Comparison of ENCODE assay signal across 20 mouse cellular contexts in the genomic region with DNA sequence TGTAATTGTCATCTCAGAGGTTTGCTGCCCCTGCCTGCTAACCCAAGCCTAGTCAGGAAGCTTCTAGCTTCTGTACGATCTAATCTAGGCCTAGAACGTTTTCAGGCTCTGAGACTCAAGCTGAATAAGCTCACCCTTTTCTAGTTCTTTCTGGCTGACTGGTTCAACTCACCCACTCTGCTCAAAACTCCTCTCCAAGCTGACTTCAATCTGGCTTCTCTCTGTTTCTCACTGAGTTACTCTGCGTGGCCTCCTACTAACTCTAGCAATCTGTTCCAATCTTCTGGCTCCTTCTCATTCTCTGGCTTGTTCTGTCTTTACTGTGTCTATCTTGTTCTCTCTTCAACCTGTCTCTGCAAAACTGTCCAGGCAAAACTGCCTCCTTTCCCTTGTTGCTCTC. TPM values are rescaled to one million over a fixed set of nuclear protein-coding genes. Genes with fewer than 3 reads are reported as not detected.
DNase-seq lines count a peak whose midpoint lies in the region; TF ChIP-seq lines count a peak whose summit lies in the region.
"Had no signal": no experiment of that assay in that cellular context is flagged by ENCODE, and none has a peak within 500 bp of the region (broad histone marks: within the 10 kb centered on the region; RNA-seq: fewer than 3 reads in every experiment).

No protein-coding gene starts in this region.

- no peak for TF ChIP-seq CTCF in layer of hippocampus, adult 2 months (conservative IDR thresholded peaks at IDR 0.05)

- H3K4me3 ChIP-seq in layer of hippocampus, adult 2 months = no peak overlapping the region
- H3K4me3 ChIP-seq: embryonic facial prominence, embryonic 13.5 days; embryonic facial prominence, embryonic 15.5 days; erythroblast, embryonic 14.5 days; forebrain, embryonic 10.5 days; forebrain, embryonic 12.5 days had no signal

- DNase-seq in layer of hippocampus, adult 2 months (ENCODE audit: low spot score in 2 of 2) = peak in 1 of 2 experiments; percentile 18
- no peak for DNase-seq in layer of hippocampus, postnatal 10 days (ENCODE audit: low spot score in 2 of 2)
- DNase-seq in brain, adult 2 months (ENCODE audit: low read depth, low spot score) = peak; percentile 60
- DNase-seq in telencephalon, adult 2 months (ENCODE audit: low read depth, low spot score) = peak; percentile 69
- no peak for DNase-seq in lung, postnatal 14 days
- DNase-seq: adrenal gland, adult 2 months; adrenal gland, postnatal 10 days; adrenal gland, postnatal 25 days; cerebellum, adult 11 months; cerebellum, adult 18-20 months; cerebellum, adult 8-10 months; cerebellum, adult 9-11 months; cerebellum, postnatal 14 days; cerebellum, postnatal 36 days; embryo, embryonic 11 days had no signal

- peak overlapping the region; percentile 43; the same call in 1 of the 2 replicates for H3K27ac ChIP-seq in layer of hippocampus, adult 2 months
- H3K27ac ChIP-seq: embryonic facial prominence, embryonic 13.5 days; embryonic facial prominence, embryonic 15.5 days; forebrain, embryonic 10.5 days; forebrain, embryonic 12.5 days had no signal

RNA-seq across cellular contexts. Expression of a gene that starts 36.9 kb away (rescaled TPM):
- total RNA-seq in layer of hippocampus, adult 2 months (2021) = 10 to 100 TPM; 31.2 to 39.7 TPM
- total RNA-seq in layer of hippocampus, postnatal 10 days (2021) = 10 to 100 TPM; 50.1 to 53.4 TPM

RNA-seq across cellular contexts. Expression of a gene that starts 53.1 kb away (rescaled TPM):
- not detected for total RNA-seq in layer of hippocampus, adult 2 months (2021)
- not detected for total RNA-seq in layer of hippocampus, postnatal 10 days (2021)

Comparison
In these comparisons a context has a peak if more than half of its experiments do, and no peak if none do; other contexts are left out.
1. DNase-seq: peak in brain, adult 2 months (single experiment) and telencephalon, adult 2 months (single experiment); none in layer of hippocampus, postnatal 10 days (0 of 2) and lung, postnatal 14 days (single experiment).